Mouse (Mus musculus) cortical plate, adult 2 months (tissue): ENCODE results near the gene Calml4.

Experiments used
- CTCF ChIP-seq: fragments of 200-500 bp; IDR thresholded peaks from 2 replicates; pipeline ENCODE4 v1.5.1; 2011; ENCODE audit warnings: mild to moderate bottlenecking, control low read depth, low read length; ENCODE audit not compliant: insufficient read depth; ENCODE audit errors: extremely low read depth
- POLR2A ChIP-seq: fragments of 200-500 bp; IDR thresholded peaks from 2 replicates; pipeline ENCODE4 v1.6.1; 2011; ENCODE audit warnings: mild to moderate bottlenecking, low read length, control low read depth; ENCODE audit not compliant: insufficient read depth; ENCODE audit errors: extremely low read depth

GRCm38 (mm10) chr9:62838506-62839171, 19.2 kb upstream of the Calml4 start, which contains the start of gene Cln6:
- TF ChIP-seq POLR2A (peak; percentile 37; the same call in 1 of the 2 replicates), CTCF (no peak)
